Mouse (Mus musculus): ENCODE results near the gene 4931429L15Rik.
"Not testable (repeated sequence)": the region's sequence is repeated elsewhere in the genome, so short reads cannot be mapped to it uniquely, and the experiment has no call there.

4931429L15Rik gene

GRCm38 (mm10) chr9:46319886-46320285, at the start of gene 4931429L15Rik:
Gene 4931429L15Rik (minus strand): TSS chr9:46319986.
- DNase-seq, result not testable (repeated sequence)

- no peak for DNase-seq
Measured at GRCm38 (mm10) chr9:46362459-46362858, 42.7 kb upstream of the 4931429L15Rik start.

GRCm38 (mm10) chr9:46361461-46362111, 41.8 kb upstream of the 4931429L15Rik start:
- no peak for DNase-seq

- DNase-seq, result peak in 1 of 2 experiments; percentile 30
Measured at GRCm38 (mm10) chr9:46353992-46354391, 34.2 kb upstream of the 4931429L15Rik start.

- no peak for DNase-seq
Measured at GRCm38 (mm10) chr9:46353330-46353724, 33.5 kb upstream of the 4931429L15Rik start.

- no peak for DNase-seq
Measured at GRCm38 (mm10) chr9:46352651-46353329, 33.0 kb upstream of the 4931429L15Rik start.

GRCm38 (mm10) chr9:46350451-46350981, 30.7 kb upstream of the 4931429L15Rik start:
- no peak for DNase-seq

GRCm38 (mm10) chr9:46345887-46346665, 26.3 kb upstream of the 4931429L15Rik start:
- DNase-seq, result no peak

GRCm38 (mm10) chr9:46339051-46339652, 19.4 kb upstream of the 4931429L15Rik start:
- no peak for DNase-seq

- no peak for DNase-seq
Measured at GRCm38 (mm10) chr9:46338384-46338783, 18.6 kb upstream of the 4931429L15Rik start.

- no peak for DNase-seq
Measured at GRCm38 (mm10) chr9:46337852-46338291, 18.1 kb upstream of the 4931429L15Rik start.

GRCm38 (mm10) chr9:46337331-46337730, 17.5 kb upstream of the 4931429L15Rik start:
- no peak for DNase-seq

GRCm38 (mm10) chr9:46336294-46336693, 16.5 kb upstream of the 4931429L15Rik start:
- DNase-seq, result not testable (repeated sequence)

GRCm38 (mm10) chr9:46335461-46335995, 15.7 kb upstream of the 4931429L15Rik start:
- DNase-seq, result no peak

GRCm38 (mm10) chr9:46334471-46335025, 14.8 kb upstream of the 4931429L15Rik start:
- DNase-seq, result no peak

GRCm38 (mm10) chr9:46331301-46331700, 11.5 kb upstream of the 4931429L15Rik start:
- no peak for DNase-seq

- DNase-seq, result no peak
Measured at GRCm38 (mm10) chr9:46330586-46330895, 10.8 kb upstream of the 4931429L15Rik start.

GRCm38 (mm10) chr9:46329801-46330585, 10.2 kb upstream of the 4931429L15Rik start:
- no peak for DNase-seq

GRCm38 (mm10) chr9:46329250-46329648, 9.5 kb upstream of the 4931429L15Rik start:
- no peak for DNase-seq

GRCm38 (mm10) chr9:46328572-46329249, 8.9 kb upstream of the 4931429L15Rik start:
- DNase-seq, result no peak

All from spleen, adult 18-20 months (tissue).